Mouse (Mus musculus) thymus, adult 2 months (tissue): Measurements from ENCODE around the gene Camk2n1. TPM values are rescaled to one million over a fixed set of nuclear protein-coding genes. Genes with fewer than 3 reads are reported as not detected.

Source experiments
- DNase-seq: peaks from one replicate; pipeline ENCODE4 v3.0.0; 2021
- H3K27ac ChIP-seq: fragments of 200-500 bp; 2 replicates; pipeline ENCODE4 v1.5.1; 2012; ENCODE audit warnings: low read length, control low read depth; ENCODE audit not compliant: control insufficient read depth, insufficient read depth
- H3K27me3 ChIP-seq: fragments of 200-500 bp; 2 replicates; pipeline ENCODE4 v1.6.1; 2012; ENCODE audit warnings: mild to moderate bottlenecking, low read length, moderate library complexity, mixed read lengths; ENCODE audit not compliant: control insufficient read depth, insufficient read depth
- H3K36me3 ChIP-seq: fragments of 200-500 bp; 2 replicates; pipeline ENCODE4 v1.6.1; 2012; ENCODE audit warnings: mild to moderate bottlenecking, low read length, moderate library complexity; ENCODE audit not compliant: control insufficient read depth, insufficient read depth
- H3K4me1 ChIP-seq: fragments of 200-500 bp; replicated peaks from 2 replicates; pipeline ENCODE4 v1.6.1; 2012; ENCODE audit warnings: low read length; ENCODE audit not compliant: control insufficient read depth, insufficient read depth
- H3K4me3 ChIP-seq: fragments of 200-500 bp; 2 replicates; pipeline ENCODE4 v1.5.1; 2012; ENCODE audit warnings: mild to moderate bottlenecking, low read length, control low read depth, moderate library complexity; ENCODE audit not compliant: control insufficient read depth, insufficient read depth
- CTCF ChIP-seq: fragments of 200-500 bp; IDR thresholded peaks from 2 replicates; pipeline ENCODE4 v1.5.1; 2012; ENCODE audit warnings: mild to moderate bottlenecking, control low read depth, low read length, moderate library complexity, borderline replicate concordance; ENCODE audit not compliant: control insufficient read depth, poor library complexity, insufficient read depth; ENCODE audit errors: extremely low read depth
- POLR2A ChIP-seq: fragments of 200-500 bp; IDR thresholded peaks from 2 replicates; pipeline ENCODE4 v1.6.1; 2012; ENCODE audit warnings: mild to moderate bottlenecking, low read length, control low read depth, moderate library complexity; ENCODE audit not compliant: control insufficient read depth, poor library complexity, insufficient read depth; ENCODE audit errors: extremely low read depth
- WGBS: fragments of 180-500 bp; shearing (Covaris S2); methylation state at CpG from one replicate; pipeline ENCODE4 v1.1.7; 2018; 5-methylcytosine and 5-hydroxymethylcytosine counted together
- polyA plus RNA-seq: library from polyadenylated mRNA; depleted of rRNA; stranded (reverse); fragments of >200 nt; gene quantifications from 2 replicates; pipeline ENCODE4 v1.2.3, GENCODE M21; 2012

Camk2n1 gene
- polyA plus RNA-seq, 1 experiment: 2.2 TPM

GRCm38 (mm10) chr4:138471241-138471640 is 17.1 kb downstream of the Camk2n1 start:
- H3K4me1 ChIP-seq: no peaks in the 10 kb centered on the region
- H3K36me3 ChIP-seq: no peaks in the 10 kb centered on the region
- no peak overlapping the region for H3K27ac ChIP-seq
- TF ChIP-seq CTCF (no peak), POLR2A (no peak)
- no peak overlapping the region for H3K4me3 ChIP-seq
- WGBS: 73% methylated on average over 7 of the region's 7 CpGs
- DNase-seq: no peak
- H3K27me3 ChIP-seq: no peaks in the 10 kb centered on the region; the same call in 1 of the 2 replicates

GRCm38 (mm10) chr4:138479595-138479994 is 25.5 kb downstream of the Camk2n1 start:
- no peak for DNase-seq
- Histone ChIP-seq H3K27ac (no peak overlapping the region), H3K36me3 (no peaks in the 10 kb centered on the region), H3K4me3 (no peak overlapping the region), H3K4me1 (no peaks in the 10 kb centered on the region), H3K27me3 (no peaks in the 10 kb centered on the region)
- 81% methylated on average over 7 of the region's 7 CpGs for WGBS
- TF ChIP-seq CTCF: no peak
- no peak for TF ChIP-seq POLR2A

GRCm38 (mm10) chr4:138480962-138481361 is 26.8 kb downstream of the Camk2n1 start:
- WGBS: 21% methylated on average over 9 of the region's 9 CpGs
- no peak for DNase-seq
- H3K4me1 ChIP-seq: no peaks in the 10 kb centered on the region

GRCm38 (mm10) chr4:138482721-138483120 is 28.6 kb downstream of the Camk2n1 start:
- TF ChIP-seq CTCF (no peak), POLR2A (no peak)
- H3K4me1 ChIP-seq: no peaks in the 10 kb centered on the region
- H3K4me3 ChIP-seq: no peak overlapping the region
- H3K27me3 ChIP-seq: no peaks in the 10 kb centered on the region
- no peak overlapping the region for H3K27ac ChIP-seq
- 26% methylated on average over 8 of the region's 8 CpGs for WGBS
- H3K36me3 ChIP-seq: no peaks in the 10 kb centered on the region
- DNase-seq: no peak

More at GRCm38 (mm10) chr4:138480962-138481361, 26.8 kb downstream of the Camk2n1 start:
- H3K27me3 ChIP-seq: no peaks in the 10 kb centered on the region
- H3K27ac ChIP-seq: no peak overlapping the region
- TF ChIP-seq POLR2A (no peak), CTCF (no peak)
- no peak overlapping the region for H3K4me3 ChIP-seq
- H3K36me3 ChIP-seq: no peaks in the 10 kb centered on the region

- Histone ChIP-seq H3K4me3 (no peak overlapping the region), H3K4me1 (no peaks in the 10 kb centered on the region), H3K36me3 (no peaks in the 10 kb centered on the region), H3K27ac (no peak overlapping the region), H3K27me3 (no peaks in the 10 kb centered on the region)
- whole genome bisulfite sequencing: 80% methylated on average over 8 of the region's 8 CpGs
- no peak for DNase-seq
- TF ChIP-seq CTCF (no peak), POLR2A (no peak)
These were observed 34.1 kb downstream of the Camk2n1 start for GRCm38 (mm10) chr4:138488241-138488640.

GRCm38 (mm10) chr4:138491088-138491487 is 37.0 kb downstream of the Camk2n1 start:
- H3K4me3 ChIP-seq: no peak overlapping the region
- no peaks in the 10 kb centered on the region for H3K4me1 ChIP-seq
- TF ChIP-seq POLR2A: no peak
- no peaks in the 10 kb centered on the region for H3K36me3 ChIP-seq
- H3K27ac ChIP-seq: no peak overlapping the region
- DNase-seq: no peak
- 80% methylated on average over 4 of the region's 4 CpGs for WGBS
- H3K27me3 ChIP-seq: no peaks in the 10 kb centered on the region
